Mouse (Mus musculus) G1E (cell line): ENCODE data around the gene Gtf2a1l.

Source experiments
- CTCF ChIP-seq: IDR thresholded peaks from 2 replicates; pipeline ENCODE4 v1.5.1; 2012; ENCODE audit warnings: low read depth, low read length, inconsistent platforms, mixed read lengths
- GATA1 ChIP-seq: IDR thresholded peaks from 2 replicates; pipeline ENCODE4 v1.6.1; 2012; ENCODE audit warnings: borderline replicate concordance, low read length, inconsistent platforms, mixed read lengths
- GATA2 ChIP-seq: IDR thresholded peaks from 2 replicates; pipeline ENCODE4 v1.6.1; 2012; ENCODE audit warnings: low read depth, low read length, inconsistent platforms, borderline replicate concordance
- POLR2AphosphoS5 ChIP-seq: IDR thresholded peaks from 2 replicates; pipeline ENCODE4 v1.6.1; 2012; ENCODE audit warnings: low read depth, low read length, inconsistent platforms; ENCODE audit not compliant: insufficient replicate concordance
- TAL1 ChIP-seq: conservative IDR thresholded peaks from 2 replicates; pipeline ENCODE4 v1.6.1; 2012; ENCODE audit warnings: low read depth, low read length, inconsistent platforms, mixed read lengths

DNA sequence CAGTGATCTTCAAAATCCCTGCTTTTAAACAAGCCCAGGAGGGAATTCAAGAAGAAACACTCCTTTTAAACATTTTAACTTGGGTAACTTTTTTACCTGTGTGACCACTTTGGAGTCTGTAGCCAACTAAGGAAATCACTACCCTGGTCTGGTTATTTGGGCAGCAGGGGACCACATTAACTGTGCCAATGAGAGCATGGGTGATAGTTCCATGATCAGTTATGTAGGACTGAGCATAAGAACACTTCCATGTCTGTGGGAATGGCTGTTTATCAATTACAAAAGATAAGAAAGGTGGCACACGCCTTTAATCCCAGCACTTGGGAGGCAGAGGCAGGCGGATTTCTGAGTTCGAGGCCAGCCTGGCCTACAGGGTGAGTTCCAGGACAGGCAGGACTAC lies 21.3 kb upstream of the Gtf2a1l start:
- TF ChIP-seq CTCF (no peak), GATA1 (no peak), GATA2 (no peak), TAL1 (no peak), POLR2AphosphoS5 (no peak)
